Mouse (Mus musculus) thymus, postnatal 0 days (tissue): ENCODE data around the gene Camta2. TPM values are rescaled to one million over a fixed set of nuclear protein-coding genes. Genes with fewer than 3 reads are reported as not detected.
A peak's percentile ranks its signal among the peaks of the same experiment; 100 is the strongest.

Source experiments
- DNase-seq: peaks from one replicate; pipeline ENCODE4 v3.0.0-alpha.2; 2015; ENCODE audit warnings: low spot score
- polyA plus RNA-seq: library from polyadenylated mRNA; unstranded; fragments of >200 nt; fragmentation: Nextera tagmentation; extraction: Ambion mirVana; gene quantifications from 2 replicates; pipeline ENCODE4 v1.2.1, GENCODE M21; 2015

Camta2 gene
- polyA plus RNA-seq, 1 experiment from 2014 or later: 6.9 TPM

DNA sequence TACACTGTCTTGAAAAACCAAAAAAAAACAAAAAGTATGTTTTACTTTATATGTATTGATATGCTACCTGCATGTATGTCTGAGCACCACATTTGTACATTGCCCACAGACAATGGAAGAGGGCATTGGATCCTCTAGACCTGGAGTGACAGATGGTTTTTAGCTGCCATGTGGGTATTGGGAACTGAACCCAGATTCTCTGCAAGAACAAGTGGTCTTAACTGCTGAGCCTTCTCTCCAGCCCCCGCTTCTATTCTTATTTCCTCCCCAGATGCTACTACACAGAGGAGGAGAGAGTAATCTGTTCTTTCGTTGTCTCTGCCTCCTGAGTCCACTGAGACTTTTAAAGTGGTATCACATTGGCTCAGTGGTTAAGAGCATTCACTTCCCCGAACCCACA, 5.6 kb upstream of the Camta2 start:
- no peak for DNase-seq

DNA sequence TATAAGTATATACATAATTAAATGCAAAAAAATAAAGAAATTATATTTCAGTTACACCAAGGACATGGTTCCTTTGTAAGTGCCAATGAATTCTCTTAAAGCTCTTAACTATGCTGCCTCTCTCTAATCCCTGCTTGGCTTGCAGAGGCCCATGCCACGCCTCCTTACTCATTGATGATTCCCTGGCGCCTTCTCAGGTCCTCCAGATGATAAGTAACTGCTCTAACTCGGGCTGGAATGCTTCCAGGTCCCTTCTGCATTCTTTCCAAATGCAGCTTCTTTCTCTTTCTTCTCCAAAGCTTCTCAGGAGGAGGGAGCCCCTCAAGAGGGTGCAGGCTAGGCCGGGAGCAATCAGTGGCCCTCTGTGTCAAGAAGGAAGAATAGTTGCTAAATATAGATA, 1.7 kb upstream of the Camta2 start:
- no peak for DNase-seq

DNA sequence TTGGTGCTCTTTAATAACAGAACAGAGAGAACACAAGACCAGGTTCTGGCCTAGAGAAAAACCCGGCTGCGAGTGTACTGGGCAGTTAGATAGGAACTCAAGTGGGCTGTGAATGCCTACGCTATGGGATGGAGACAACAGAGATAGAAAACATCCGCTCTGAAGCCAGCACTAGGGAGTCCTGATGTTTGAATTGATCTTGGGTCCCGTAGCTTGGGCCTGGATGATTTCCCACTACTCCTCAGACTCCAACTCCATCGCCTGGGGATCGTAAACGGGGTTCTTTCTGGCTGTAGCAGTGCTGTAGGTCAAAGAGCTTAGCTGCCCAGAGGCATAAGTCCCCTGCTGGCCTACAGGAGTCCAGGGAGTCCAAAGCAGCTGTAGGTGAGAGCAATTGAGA, 467 bp upstream of the Camta2 start:
- no peak for DNase-seq

DNA sequence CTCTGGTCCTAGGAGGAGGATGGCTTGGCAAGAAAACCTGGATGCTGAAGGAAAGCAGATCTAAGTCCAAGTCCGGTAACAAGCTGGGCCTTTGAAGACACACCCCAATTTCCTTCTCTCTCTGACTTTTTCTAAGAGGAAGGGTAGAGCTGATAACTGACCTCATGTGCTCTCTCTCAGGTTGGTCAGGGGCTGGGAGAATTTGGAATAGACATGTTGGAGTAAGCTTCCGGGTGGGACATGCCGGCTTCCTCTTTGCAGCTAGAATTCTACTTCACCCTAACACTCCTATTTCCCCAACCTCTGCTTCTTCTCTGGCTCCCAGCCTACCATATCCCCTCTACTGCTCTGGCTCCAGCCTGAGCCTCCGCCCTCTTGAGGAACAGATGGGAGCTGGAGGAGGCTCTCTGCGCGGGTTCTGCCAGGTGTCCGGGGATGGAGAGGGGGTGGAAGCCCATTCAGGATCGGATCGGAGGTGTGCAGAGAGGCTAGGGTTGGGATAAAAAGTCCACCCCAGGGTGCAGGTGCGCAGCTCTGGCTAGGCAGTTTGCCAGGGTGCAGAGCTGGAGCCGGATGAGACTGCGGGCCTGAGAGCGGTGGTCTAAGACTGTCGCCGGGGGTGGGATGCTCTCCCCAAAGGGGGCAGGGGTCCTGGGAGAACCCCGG, 871 bp downstream of the Camta2 start:
- no peak for DNase-seq

DNA sequence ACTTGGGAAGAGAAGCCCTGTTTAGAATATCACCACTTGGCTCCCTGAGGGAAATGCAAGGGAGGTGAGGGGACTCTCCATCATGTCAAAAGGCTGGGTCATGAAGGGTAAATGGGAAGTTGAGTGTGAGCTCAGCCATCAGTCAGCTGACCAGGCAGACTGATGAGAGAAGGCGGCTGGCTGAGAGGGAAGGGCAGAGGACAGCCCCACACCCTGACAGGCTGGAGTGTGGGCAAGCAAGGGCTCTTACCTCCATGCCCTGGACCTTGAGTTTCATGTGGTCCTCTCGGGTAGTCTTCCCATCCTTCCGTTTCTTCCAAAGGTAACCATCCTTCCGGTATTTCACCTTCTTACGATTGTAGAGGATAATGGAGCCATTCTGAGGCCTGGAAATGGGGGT, 4.3 kb downstream of the Camta2 start:
- no peak for DNase-seq

DNA sequence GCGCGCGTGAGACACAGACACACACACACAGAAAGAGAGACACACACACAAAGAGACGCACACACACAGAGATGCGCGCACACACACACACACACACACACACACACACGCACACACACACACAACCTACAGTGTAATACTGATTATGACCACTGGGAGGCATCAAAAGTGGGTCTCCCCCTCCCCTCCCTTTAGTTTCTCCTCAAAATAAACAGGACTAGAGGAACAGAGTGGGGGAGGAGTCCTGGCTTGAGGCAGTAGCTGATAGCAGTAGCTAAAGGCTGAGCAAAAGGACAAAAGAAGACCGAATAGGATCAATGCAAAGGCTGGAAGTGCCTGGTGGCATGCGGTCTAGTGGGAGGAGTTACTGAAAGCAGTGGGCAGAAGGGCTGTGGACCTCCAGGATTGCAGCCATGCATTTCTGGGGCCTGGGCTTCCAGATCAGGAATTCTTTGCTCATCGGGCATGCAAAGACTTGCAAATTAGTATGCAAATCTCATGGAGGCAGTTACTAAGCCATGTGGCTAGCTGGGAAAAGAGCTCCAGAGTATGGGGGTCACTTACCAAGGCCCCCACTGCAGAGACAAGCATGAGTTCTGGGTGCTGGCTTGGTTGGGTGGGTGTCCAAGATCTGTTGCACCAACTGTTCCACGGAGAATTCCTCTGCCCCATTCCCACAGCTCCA, 5.9 kb downstream of the Camta2 start:
- DNase-seq: peak; percentile 66

DNA sequence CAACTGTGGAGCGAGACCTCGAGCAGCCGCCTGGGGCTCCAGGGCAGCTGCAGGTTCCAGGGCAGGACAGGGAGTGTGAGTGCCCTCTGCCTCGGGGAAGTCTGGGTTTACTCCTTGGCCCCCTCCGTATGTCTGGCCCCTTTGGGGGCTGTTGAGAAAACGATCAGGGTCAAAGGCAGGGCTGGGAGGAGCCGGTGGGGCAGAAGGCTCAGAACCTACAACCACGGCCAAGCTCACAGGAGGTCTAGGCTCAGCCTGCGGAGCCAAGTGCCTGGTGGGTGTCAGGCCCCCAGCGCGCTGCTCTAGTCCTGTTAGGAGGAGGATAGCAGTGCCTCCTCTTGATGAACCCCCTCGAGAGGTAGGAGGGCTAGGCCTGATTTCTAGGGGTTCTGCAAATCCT, 6.7 kb downstream of the Camta2 start:
- no peak for DNase-seq

DNA sequence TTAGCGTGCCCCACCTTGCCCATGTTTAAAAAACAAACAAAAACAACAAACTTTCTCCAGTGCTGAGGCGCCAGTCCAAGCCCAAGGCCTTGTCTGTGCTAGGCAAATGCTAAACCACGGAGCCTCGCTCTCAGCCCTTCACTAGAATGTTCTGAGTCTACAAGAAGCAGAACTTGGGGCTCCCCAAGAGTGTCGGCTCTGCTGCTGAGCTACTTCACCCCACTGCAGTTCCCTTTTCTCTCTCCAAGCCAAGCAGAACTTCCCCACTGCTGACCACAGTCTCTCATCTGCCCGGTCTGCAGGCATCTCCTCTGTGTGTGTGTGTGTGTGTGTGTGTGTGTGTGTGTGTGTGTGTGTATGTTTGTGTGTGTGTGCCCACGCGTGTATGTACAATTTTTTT, 8.0 kb downstream of the Camta2 start:
- no peak for DNase-seq

DNA sequence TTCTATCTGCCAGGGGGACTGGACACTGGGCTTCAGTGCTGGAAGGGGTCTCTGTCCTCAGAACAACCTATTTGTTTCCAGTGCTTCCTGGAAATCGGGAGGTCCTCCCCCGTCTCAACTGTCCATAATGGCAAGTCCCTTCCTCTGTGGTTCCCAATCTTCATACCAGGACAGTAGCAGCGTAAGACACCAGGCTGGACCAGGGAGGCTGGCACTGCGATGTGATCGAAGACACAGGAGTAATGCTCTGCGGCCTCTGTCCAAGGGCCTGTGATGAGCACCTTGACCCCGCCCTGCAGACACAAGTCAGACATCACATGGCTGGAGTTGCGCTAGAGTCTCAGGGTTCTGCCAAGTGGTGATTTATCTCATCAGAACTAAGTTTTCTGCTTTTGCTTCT, 8.5 kb downstream of the Camta2 start:
- no peak for DNase-seq

DNA sequence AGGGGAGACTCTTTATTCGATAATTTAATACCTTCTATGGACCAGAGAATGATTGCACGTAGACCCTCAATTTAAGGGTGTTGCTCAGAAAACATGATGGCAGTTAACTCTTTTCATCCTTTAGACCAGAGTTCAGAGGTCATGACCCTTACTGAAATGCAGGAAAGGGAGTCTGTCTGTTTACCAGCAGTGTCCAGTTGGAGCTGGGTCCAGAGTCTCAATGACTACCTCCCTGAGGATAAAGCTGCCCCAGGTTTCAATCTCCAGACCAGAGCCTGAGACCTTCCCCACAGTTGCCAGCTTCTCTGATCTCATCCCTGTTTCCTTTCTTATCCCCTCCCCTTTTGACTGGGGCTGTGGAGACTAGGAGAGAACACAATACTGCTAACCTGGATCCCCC, 9.3 kb downstream of the Camta2 start:
- DNase-seq: no peak

DNA sequence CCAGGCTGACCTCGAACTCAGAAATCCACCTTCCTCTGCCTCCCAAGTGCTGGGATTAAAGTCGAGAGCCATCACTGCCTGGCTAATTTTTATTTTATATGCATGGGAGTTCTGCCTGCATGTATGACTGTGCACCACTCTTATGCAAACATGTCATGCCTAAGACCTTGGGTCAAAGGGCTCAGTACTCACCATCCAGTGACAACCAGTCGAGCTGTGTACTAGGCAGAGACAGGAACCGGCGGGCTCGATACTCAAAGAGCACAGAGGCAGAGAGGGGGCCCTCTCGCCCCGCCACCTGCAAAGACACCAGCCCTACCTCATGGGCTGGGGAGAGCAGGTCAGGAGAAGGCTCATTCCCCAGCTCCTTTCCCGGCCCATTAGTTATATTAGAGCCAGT, 9.8 kb downstream of the Camta2 start:
- DNase-seq: no peak

DNA sequence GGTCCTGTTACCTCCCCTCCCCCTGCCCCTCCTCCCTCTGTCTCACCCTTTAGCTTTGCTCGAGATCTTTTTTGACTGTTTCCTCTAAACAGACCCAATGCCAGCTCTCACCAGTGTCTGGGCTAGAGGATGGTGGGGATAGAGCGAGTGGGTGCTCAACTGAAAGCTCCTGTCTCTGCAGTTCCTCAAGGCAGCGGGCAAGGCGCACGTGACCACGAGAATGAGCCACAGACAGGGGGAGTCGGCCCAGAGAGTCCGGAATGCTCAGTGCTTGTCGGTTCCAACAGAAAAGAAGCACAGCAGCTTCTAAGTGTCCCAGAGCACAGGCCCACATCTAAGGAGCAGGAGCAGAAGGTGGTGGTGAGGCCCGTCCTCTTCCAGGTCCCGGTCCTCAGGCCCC, 13.4 kb downstream of the Camta2 start:
- no peak for DNase-seq

DNA sequence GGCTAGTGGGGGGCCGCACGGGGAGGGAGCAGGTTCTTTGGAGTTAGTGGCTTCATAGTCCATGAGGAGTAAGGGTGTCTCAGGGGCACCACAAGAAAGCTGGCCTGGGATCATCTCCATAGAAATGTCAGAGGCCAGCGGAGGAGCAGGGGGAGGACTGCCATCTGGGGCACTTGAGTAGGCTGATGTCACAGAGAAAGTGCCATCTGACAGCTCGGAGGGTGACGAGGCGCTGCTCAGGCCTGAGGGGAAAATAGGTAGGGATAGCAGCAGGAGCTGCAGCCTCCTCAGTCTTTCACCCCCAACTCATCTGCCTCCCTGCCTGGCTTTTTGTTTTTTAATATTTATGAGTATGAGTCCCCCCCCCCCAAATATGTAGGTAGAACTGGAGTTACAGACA, 13.9 kb downstream of the Camta2 start:
- no peak for DNase-seq

DNA sequence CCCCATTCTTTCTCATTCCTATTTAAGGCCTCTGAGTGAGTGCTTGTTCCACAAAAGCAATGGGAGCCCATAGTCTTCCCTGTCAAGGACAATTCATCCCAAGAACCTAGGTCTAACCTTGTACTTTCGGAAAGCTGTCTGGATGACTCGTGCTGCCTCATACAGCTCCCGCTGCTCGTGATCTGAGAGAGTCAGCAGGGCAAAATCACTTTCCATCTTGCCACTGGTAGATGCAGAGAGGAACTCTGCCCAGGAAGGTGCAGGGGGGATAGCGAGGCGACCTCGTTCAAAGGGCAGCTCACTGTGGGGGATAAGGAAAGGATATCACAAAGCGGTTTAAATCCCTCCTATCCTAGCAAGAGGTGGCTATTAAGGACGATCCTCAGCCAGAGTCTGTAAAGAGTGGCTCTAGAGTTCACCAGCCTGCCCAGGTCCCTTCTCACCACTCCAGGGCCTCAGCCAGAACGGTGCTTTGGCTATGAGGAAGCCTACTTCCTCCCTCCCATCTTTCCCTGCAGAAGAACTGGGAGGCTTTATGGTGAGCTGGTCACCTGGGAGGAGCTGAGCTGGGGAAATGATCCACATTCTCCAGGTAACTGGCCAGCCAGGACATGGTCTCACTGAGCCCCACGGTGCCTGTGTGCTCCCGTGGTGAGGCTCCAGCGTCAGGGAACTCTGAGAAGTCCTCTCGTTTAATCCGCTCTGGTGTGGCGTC, 16.4 kb downstream of the Camta2 start:
- DNase-seq: no peak

DNA sequence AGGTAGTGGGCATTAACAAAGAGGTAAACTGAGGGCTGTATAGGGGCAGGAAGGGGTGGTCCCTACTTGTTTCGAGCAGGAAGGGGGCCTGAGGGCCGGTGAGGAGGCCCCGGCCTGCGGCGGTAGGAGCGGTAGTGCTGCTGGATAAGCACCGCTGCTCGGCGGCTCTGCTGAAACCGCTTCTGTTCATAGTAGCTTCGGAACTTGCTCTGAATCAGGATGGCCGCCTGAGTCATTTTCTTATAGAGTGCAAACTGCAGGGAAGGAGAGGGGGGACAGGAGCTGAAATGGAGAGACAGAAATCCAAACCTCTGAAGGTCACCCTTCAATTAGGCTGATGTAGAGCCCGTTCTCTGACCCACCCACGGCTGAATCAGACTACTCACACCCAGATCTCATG, 17.4 kb downstream of the Camta2 start:
- no peak for DNase-seq

DNA sequence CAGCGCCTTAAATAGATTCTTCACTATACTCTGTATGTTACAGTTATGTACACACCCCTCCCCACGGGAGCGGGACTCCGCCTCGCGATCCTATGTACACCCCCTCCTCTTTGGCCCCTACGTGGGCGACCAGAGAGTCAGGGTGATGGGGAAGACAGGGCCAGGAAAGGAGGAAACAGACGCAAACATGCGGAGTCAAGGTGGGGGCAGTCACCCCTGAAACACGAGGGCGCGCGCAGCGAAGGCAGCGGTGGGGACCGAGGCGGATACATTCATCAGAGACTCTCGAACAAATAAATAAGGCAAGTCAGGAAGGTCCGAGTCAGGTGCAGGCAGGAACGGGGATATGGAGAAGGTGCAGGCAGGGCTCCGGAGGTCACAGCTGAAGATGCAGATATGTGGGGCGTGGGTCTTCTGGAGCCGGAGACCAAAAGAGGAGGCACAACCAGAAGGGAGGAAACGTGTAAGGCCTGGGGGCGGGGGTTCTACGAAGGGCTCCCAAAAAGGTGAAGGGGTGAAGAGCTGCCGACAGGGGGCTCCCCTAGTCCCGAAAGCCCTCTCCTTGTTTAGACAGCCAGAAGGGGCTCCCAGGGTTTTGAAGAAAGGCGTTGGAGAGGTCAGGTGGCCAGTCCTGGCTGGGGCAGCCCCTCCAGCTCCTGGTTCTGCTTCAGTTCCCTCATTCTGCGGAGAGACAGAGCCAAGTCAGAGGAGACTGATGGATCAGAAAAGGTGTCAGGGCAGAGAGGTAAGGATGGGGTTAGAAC, 18.1 kb downstream of the Camta2 start:
- DNase-seq: peak; percentile 91

DNA sequence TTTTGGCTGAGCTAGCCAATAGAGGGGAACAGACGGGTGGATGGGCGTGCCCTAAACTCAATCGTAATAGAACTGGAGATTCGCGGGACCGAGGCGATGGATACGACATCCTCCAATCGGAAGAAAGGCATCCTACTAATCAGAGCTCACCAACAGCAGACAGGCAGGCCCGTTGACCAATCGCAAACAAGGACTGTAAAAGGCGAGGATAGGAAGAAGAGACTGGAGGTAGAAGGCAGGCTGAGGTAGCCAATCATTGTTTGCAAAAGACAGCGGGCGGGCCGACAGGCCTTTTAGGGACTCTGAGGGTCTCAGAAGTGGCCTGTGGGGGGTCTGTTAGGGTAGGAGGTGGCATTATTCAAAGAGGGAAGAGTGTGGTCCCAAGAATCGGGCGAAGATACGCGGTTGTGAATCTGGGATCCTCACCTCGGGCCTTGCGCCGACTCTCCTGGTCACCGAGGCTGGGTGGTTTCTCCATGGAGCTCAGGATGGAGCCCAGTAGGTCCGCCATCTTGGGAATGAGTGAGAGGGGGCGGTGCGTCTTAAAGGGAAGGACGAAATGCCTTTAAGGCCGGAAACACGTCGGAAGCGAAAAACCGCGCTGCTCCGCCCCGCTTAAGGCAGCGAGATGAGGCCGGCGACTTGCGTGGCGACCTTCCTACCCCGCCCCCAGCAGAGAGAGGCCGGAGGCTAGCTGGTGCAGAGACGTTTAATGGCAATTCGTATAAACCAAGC, 19.0 kb downstream of the Camta2 start, which contains the start of gene Spag7:
TSS of gene Spag7 (minus strand) at position 646 of the 735 bp plus-strand sequence.
- DNase-seq: peak; percentile 97

DNA sequence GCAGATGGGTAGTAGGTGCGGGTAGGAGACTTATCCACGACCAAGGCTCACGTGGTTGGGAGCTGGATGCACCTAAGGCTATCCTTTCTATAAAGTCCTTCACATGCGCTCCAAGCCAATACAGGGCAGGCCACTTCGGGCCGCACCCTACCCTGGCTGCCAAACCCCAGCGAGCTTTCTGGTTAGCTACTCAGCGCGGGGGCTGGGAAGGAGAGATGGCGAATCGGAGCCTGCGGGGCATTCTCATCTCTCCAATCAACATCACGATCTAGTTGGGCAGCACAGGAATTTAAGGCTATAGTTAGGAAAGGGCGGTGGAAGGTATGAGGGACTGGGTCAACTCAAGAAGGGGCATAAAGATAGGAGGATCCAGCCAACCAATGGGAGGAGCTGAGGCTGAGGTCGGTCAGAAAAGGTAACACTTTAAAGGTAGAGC, 19.6 kb downstream of the Camta2 start:
- no peak for DNase-seq

DNA sequence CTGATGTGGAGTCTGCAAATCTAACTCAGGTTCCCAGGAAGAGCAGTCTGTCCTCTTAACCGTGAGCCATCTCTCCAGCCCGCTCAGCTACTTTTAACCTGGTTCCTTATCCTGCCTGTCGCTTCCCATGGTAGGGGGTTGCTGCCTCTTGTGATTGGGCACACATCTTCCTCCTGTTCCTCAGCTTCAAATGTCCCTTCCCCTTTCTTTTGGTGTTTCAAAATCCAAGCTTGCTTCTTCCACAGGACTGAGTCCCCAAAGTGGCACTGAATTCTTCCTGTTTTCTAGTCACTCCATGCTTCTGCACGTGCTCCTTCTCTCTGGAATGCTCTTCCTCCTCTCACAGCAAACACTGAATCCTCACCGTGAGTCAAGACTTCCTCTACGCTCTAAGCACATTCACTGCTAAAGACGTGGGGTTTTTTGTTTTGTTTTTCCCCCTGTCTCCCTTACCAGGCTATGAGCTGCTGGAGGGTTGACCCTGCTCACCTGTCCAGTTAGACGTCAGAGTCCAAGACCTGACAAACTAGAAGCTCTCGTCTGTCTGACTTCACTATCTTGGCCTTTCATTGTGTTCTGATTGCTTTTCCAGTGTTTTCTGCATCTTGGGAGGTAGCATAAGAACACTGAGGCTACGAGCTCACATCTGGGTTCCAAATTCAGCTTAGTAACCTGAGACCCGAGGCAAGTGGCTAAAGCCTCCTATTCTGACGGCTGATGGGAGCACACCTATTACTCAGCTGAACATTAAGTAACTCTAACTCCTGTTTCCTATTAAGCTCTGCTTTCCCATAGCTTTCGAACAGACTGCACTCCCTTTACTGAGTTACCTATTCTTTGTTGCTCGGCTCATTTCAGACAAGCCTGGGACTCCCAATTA, 20.4 kb downstream of the Camta2 start:
- DNase-seq: no peak

DNA sequence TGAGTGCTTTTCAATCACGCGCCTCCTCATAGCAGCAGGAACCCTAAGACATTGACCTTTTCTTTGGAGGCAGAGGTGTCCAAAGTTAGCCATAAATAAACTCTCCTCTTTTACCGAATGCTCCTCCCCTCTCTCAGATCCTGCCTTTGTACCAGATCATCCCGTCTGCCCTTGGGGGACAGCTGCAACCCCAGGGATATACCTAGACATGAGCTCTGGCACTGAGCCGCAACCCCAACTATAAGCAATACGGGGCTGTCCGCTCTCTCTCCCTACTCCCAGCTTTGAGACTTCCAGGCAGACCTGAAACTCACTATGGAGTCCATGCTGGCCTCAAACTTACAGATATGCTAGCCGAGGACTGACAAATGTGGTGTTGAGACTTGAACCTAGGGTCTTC, 21.2 kb downstream of the Camta2 start:
- no peak for DNase-seq
